Mouse (Mus musculus): ENCODE measurements around the gene Nt5c3b. TPM values are rescaled to one million over a fixed set of nuclear protein-coding genes. Genes with fewer than 3 reads are reported as not detected.

Gene Nt5c3b
- 3.2 TPM for polyA plus RNA-seq (2014; fragmentation: Illumina TruSeq; extraction: RNeasy Lipid Tissue Mini Kit (QIAGEN cat#74804); ENCODE audit: low replicate concordance)

DNA sequence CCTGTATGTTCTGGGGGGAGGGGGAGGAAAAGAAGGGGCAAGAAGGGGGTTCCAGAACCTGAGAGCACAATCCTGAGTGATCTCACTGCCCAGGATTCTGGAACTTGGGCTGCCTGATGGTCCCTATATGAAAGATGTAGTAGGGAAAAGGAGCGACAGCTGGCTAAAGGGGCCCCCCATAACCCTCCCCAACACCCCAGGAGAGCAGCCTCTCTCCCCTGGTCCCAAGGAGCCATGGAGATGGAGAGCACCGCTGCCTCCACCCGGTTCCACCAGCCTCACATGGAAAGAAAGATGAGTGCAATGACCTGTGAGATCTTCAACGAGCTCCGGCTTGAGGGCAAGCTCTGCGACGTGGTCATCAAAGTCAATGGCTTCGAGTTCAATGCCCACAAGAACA is at the start of gene Nt5c3b, which contains the start of gene Klhl10:
TSS of gene Nt5c3b (minus strand) at position 12 of the 400 bp plus-strand sequence.
TSS of gene Klhl10 (plus strand) at position 121 of the 400 bp plus-strand sequence.

DNA sequence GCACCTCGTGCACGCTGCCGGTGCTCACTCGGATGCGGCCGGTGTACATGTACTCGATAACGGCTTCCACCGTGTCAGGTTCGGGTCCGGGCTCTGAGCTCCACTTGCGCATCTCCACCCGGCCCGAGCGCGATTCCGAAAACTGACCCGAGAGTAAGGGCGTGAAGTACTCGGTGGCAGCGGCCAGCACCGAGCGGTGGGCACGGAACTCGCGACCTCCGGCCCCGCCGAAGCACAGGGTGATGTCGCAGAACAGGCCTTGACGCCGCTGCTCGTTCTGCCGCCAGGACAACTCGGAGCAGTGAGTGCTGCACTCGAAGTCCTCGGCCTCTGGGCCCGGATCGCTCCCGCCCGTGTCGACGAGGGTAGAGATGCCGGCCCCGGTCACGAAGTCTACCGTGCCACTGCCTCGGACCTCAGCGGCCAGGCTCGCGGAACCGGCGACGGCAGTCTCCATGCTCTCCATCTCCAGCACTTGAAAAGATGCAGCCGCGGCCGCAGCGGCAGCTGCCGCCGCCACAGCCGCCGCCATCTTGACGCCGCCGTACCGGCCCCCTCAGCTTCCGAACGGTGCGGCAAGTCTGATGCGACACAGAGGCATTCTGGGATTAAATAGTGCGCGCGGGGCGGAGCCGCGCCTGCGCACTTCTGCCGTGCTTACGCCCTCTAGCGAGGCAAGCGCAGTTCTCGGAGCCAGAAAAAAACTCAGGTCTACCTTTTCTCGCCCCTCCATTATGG is 30.8 kb upstream of the Nt5c3b start, which contains the start of gene Klhl11:
TSS of gene Klhl11 (minus strand) at position 545 of the 738 bp plus-strand sequence.

DNA sequence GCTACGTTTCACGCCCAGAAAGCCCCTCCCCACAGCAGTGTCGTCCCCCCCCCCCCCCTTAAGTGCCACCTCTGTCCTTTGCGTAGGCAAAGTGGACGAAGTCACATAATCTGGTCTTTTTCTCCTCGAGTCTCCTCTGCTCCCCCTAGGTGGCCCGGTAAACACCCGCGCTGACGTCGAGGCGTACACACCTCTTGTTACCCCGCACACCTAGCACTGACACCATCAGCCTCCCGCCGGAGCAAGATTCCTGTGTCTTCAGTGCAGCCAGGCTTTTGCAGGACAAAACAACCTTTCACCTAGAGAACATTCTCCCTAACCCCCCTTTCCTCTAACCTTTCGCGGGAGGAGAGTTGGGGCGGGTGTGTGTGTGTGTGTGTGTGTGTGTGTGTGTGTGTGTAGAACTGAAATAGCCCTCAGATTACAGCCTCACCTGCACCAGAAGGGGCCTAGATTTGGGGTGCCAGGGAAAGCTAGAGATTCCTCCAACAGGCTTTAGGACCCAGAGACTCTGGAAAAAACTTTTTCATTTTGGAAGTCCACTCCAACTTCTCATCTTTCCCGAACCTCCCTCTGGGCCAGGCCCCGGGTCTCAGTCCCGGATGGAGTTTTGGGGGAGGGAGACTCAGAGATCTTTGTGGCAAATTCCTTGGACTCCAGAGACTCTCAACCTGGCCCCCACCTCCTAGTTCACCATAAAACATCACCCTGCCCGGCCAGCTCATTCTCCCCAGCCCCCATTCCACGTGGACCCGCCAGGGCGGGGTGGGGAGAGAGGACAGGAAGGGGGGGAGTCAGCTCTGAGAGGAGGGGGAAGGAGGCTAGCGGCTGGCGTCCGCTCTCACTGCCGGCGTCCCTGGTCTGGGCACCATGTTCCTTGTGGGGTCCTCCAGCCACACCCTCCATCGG is 26.4 kb downstream of the Nt5c3b start, which contains the start of gene Fkbp10:
TSS of gene Fkbp10 (plus strand) at position 784 of the 909 bp plus-strand sequence.

DNA sequence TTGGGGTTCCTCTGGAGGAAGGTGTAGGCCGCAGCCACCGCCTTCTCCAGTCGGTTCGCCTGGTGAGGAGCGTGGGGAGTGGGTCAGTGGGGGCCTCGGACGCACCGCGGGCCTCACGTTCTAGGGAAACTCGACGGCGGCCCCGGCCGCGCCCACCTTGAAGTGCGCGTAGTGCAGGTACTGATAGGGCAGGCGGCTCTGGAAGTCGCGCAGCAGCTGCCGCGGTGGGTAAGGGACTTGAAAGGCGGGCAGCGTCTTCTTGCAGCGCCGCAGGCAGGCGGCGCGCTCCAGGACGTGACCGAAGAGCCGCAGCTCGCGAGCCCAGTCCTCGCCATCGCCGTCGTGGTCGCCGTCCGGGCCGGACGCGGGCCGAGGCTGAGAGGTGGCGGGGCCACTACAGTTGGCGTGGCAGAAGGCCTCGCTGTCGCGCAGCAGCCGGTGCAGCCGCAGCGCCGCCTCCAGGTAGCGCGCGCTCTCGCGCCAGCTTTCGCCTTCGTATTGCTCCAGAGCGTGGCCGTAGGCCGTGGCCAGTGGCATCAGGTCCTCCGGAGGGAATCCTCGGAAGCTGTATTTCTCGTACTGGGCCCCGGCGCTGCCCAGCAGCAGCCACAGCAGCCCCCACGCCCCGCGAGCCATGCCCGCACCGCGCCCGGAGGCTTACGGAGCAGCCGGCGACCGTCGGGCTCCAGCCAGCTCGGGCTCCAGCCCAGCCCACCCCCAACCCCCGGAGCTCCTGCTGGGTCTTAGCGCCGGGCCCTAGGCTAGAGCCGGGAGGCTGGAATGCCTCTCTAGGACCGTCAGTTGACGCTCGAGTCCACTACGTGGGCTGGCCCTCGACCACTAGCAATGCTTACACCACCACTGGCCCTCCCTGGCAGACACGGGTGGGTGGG is 27.3 kb downstream of the Nt5c3b start, which contains the start of gene P3h4:
TSS of gene P3h4 (minus strand) at position 816 of the 893 bp plus-strand sequence.

DNA sequence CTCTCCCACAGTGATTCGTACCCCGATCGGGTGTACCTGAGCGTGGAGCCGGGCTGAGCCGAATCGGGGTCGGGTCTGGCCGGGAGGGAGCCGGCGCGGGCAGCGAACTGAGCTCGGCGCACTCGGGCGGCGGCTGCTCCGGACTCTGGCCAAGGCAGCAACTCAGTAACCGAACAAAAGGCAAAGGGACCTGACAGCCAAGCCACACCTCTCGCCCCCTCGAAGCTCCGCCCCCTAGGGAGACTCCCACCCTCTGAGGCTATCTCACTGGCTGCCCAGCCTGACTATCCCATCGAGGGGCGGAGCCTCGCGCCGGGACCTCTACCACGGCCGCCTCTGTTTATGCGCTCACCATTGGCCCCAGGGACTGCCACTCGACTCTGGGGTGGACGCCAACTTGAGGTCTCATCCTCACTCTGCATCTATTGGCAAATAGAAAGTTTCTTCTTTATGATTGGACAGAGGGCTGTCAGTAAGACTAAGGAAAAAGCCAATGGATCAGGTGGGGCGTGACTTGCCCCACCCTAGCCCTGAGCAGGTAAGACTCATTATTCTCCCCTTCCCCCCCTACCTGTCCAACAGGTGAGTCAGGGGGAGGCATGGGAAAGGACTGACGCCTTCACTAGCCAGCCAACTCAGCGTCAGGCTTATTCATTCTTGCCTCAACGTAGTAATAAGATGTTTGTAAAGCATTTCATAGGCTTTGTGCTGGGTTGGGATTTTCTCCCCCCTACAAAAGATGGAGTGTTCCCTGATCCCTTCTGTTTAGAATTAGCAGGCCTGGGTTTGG is 43.8 kb downstream of the Nt5c3b start, which contains the start of gene Jup:
TSS of gene Jup (minus strand) at position 164 of the 790 bp plus-strand sequence.

Other genes with a start within 250 kb of the Nt5c3b start
- not detected for gene Krt9, start 248.6 kb downstream of the Nt5c3b start, polyA plus RNA-seq (2014; fragmentation: Illumina TruSeq; extraction: RNeasy Lipid Tissue Mini Kit (QIAGEN cat#74804); ENCODE audit: low replicate concordance)
- gene Krt14, start 234.3 kb downstream of the Nt5c3b start, polyA plus RNA-seq (2014; fragmentation: Illumina TruSeq; extraction: RNeasy Lipid Tissue Mini Kit (QIAGEN cat#74804); ENCODE audit: low replicate concordance): not detected
- not detected for gene Krt16, start 192.9 kb downstream of the Nt5c3b start, polyA plus RNA-seq (2014; fragmentation: Illumina TruSeq; extraction: RNeasy Lipid Tissue Mini Kit (QIAGEN cat#74804); ENCODE audit: low replicate concordance)
- gene Krt17, start 180.8 kb downstream of the Nt5c3b start, polyA plus RNA-seq (2014; fragmentation: Illumina TruSeq; extraction: RNeasy Lipid Tissue Mini Kit (QIAGEN cat#74804); ENCODE audit: low replicate concordance): not detected
- not detected for gene Krt42, start 171.9 kb downstream of the Nt5c3b start, polyA plus RNA-seq (2014; fragmentation: Illumina TruSeq; extraction: RNeasy Lipid Tissue Mini Kit (QIAGEN cat#74804); ENCODE audit: low replicate concordance)
- gene Eif1, start 121.9 kb downstream of the Nt5c3b start, polyA plus RNA-seq (2014; fragmentation: Illumina TruSeq; extraction: RNeasy Lipid Tissue Mini Kit (QIAGEN cat#74804); ENCODE audit: low replicate concordance): 1,556 TPM
- gene Gast, start 107.4 kb downstream of the Nt5c3b start, polyA plus RNA-seq (2014; fragmentation: Illumina TruSeq; extraction: RNeasy Lipid Tissue Mini Kit (QIAGEN cat#74804); ENCODE audit: low replicate concordance): not detected
- gene Hap1, start 85.7 kb downstream of the Nt5c3b start, polyA plus RNA-seq (2014; fragmentation: Illumina TruSeq; extraction: RNeasy Lipid Tissue Mini Kit (QIAGEN cat#74804); ENCODE audit: low replicate concordance): 0.22 TPM
- 3.0 TPM for gene Jup, start 44.0 kb downstream of the Nt5c3b start, polyA plus RNA-seq (2014; fragmentation: Illumina TruSeq; extraction: RNeasy Lipid Tissue Mini Kit (QIAGEN cat#74804); ENCODE audit: low replicate concordance)
- not detected for gene P3h4, start 27.0 kb downstream of the Nt5c3b start, polyA plus RNA-seq (2014; fragmentation: Illumina TruSeq; extraction: RNeasy Lipid Tissue Mini Kit (QIAGEN cat#74804); ENCODE audit: low replicate concordance)
- not detected for gene Fkbp10, start 26.1 kb downstream of the Nt5c3b start, polyA plus RNA-seq (2014; fragmentation: Illumina TruSeq; extraction: RNeasy Lipid Tissue Mini Kit (QIAGEN cat#74804); ENCODE audit: low replicate concordance)
- not detected for gene Klhl10, start 109 bp upstream of the Nt5c3b start, polyA plus RNA-seq (2014; fragmentation: Illumina TruSeq; extraction: RNeasy Lipid Tissue Mini Kit (QIAGEN cat#74804); ENCODE audit: low replicate concordance)
- 2.3 TPM for gene Klhl11, start 30.9 kb upstream of the Nt5c3b start, polyA plus RNA-seq (2014; fragmentation: Illumina TruSeq; extraction: RNeasy Lipid Tissue Mini Kit (QIAGEN cat#74804); ENCODE audit: low replicate concordance)
- gene Acly, start 86.2 kb upstream of the Nt5c3b start, polyA plus RNA-seq (2014; fragmentation: Illumina TruSeq; extraction: RNeasy Lipid Tissue Mini Kit (QIAGEN cat#74804); ENCODE audit: low replicate concordance): 28.1 TPM
- gene Ttc25, start 103.8 kb upstream of the Nt5c3b start, polyA plus RNA-seq (2014; fragmentation: Illumina TruSeq; extraction: RNeasy Lipid Tissue Mini Kit (QIAGEN cat#74804); ENCODE audit: low replicate concordance): not detected
- 3.5 TPM for gene Cnp, start 133.1 kb upstream of the Nt5c3b start, polyA plus RNA-seq (2014; fragmentation: Illumina TruSeq; extraction: RNeasy Lipid Tissue Mini Kit (QIAGEN cat#74804); ENCODE audit: low replicate concordance)
- 2.9 TPM for gene Nkiras2, start 177.4 kb upstream of the Nt5c3b start, polyA plus RNA-seq (2014; fragmentation: Illumina TruSeq; extraction: RNeasy Lipid Tissue Mini Kit (QIAGEN cat#74804); ENCODE audit: low replicate concordance)
- 243 TPM for gene Dnajc7, start 178.4 kb upstream of the Nt5c3b start, polyA plus RNA-seq (2014; fragmentation: Illumina TruSeq; extraction: RNeasy Lipid Tissue Mini Kit (QIAGEN cat#74804); ENCODE audit: low replicate concordance)